9 mouse cellular contexts compared by ENCODE assay signal in genomic region chr9:106112770-106113423, GRCm38 (mm10). TPM values are rescaled to one million over a fixed set of nuclear protein-coding genes. Genes with fewer than 3 reads are reported as not detected.
DNase-seq lines count a peak whose midpoint lies in the region; ATAC-seq and TF ChIP-seq lines count a peak whose summit lies in the region.
"Had no signal": no experiment of that assay in that cellular context is flagged by ENCODE, and none has a peak within 500 bp of the region (broad histone marks: within the 10 kb centered on the region; RNA-seq: fewer than 3 reads in every experiment).

No protein-coding gene starts in this region.

- no peak overlapping the region for H3K4me2 ChIP-seq in embryonic facial prominence, embryonic 11.5 days (ENCODE audit: low read depth, low read length)
- H3K4me2 ChIP-seq: limb, embryonic 12.5 days had no signal

- ATAC-seq in embryonic facial prominence, embryonic 11.5 days (replicated peaks; ENCODE audit: insufficient number of reproducible peaks, low FRiP score, low TSS enrichment, low read depth) = no peak

- TF ChIP-seq EP300 in ES-Bruce4 (IDR thresholded peaks at IDR 0.05; ENCODE audit: insufficient read depth, low read depth, low read length) = no peak

- H3K4me3 ChIP-seq in ES-Bruce4 (ENCODE audit: low read depth, low read length) = no peak overlapping the region
- no peak overlapping the region for H3K4me3 ChIP-seq in embryonic facial prominence, embryonic 11.5 days (ENCODE audit: low read depth, low read length)
- no peak overlapping the region for H3K4me3 ChIP-seq in layer of hippocampus, adult 2 months
- H3K4me3 ChIP-seq: limb, embryonic 12.5 days had no signal

- no peaks in the 10 kb centered on the region for H3K27me3 ChIP-seq in ES-Bruce4 (ENCODE audit: control insufficient read depth, insufficient read depth, low read length, poor library complexity, severe bottlenecking)
- H3K27me3 ChIP-seq in embryonic facial prominence, embryonic 11.5 days (ENCODE audit: control insufficient read depth, insufficient read depth, low read length) = no peaks in the 10 kb centered on the region
- H3K27me3 ChIP-seq: limb, embryonic 12.5 days had no signal

- H3K36me3 ChIP-seq in ES-Bruce4 (ENCODE audit: control insufficient read depth, insufficient read depth, low read length, poor library complexity, severe bottlenecking) = no peaks in the 10 kb centered on the region
- H3K36me3 ChIP-seq in embryonic facial prominence, embryonic 11.5 days (replicated peaks; ENCODE audit: control insufficient read depth, insufficient read depth, low read depth, low read length) = no peaks in the 10 kb centered on the region
- H3K36me3 ChIP-seq: limb, embryonic 12.5 days had no signal

- TF ChIP-seq POLR2A in ES-Bruce4 (IDR thresholded peaks at IDR 0.05; ENCODE audit: insufficient read depth, low read length) = no peak

- 35% methylated on average over 10 of the region's 10 CpGs for WGBS in embryonic facial prominence, embryonic 11.5 days

- peak; percentile 97 for TF ChIP-seq CTCF in ES-Bruce4 (IDR thresholded peaks at IDR 0.05; ENCODE audit: low read depth, low read length)
- TF ChIP-seq CTCF in layer of hippocampus, adult 2 months (conservative IDR thresholded peaks at IDR 0.05) = peak; percentile 97

- peak; percentile 77 for DNase-seq in adrenal gland, postnatal 25 days
- peak; percentile 80 for DNase-seq in embryonic facial prominence, embryonic 11.5 days (ENCODE audit: low spot score)
- peak; percentile 71 to 78 for DNase-seq in heart, postnatal 36 days
- peak; percentile 80 to 90 for DNase-seq in layer of hippocampus, adult 2 months (ENCODE audit: low spot score in 2 of 2)
- DNase-seq in lung, postnatal 25 days (ENCODE audit: low spot score) = peak; percentile 59
- peak; percentile 84 to 91 for DNase-seq in right cerebral cortex, postnatal 10 days (ENCODE audit: low spot score in 2 of 2)
- peak; percentile 68 for DNase-seq in urinary bladder, postnatal 25 days (ENCODE audit: low spot score)

- H3K27ac ChIP-seq in ES-Bruce4 (ENCODE audit: insufficient read depth, low read length) = no peak overlapping the region
- H3K27ac ChIP-seq in embryonic facial prominence, embryonic 11.5 days (replicated peaks; ENCODE audit: low read depth, low read length) = no peak overlapping the region
- H3K27ac ChIP-seq in layer of hippocampus, adult 2 months = peak overlapping the region; percentile 33; the same call in 1 of the 2 replicates
- H3K27ac ChIP-seq: limb, embryonic 12.5 days had no signal

- no peaks in the 10 kb centered on the region; the same call in 1 of the 2 replicates for H3K9me3 ChIP-seq in ES-Bruce4 (replicated peaks; ENCODE audit: control insufficient read depth, insufficient read depth, low read length, poor library complexity, severe bottlenecking)
- no peaks in the 10 kb centered on the region for H3K9me3 ChIP-seq in embryonic facial prominence, embryonic 11.5 days (replicated peaks; ENCODE audit: control insufficient read depth, low read length)

- no peak overlapping the region for H3K9ac ChIP-seq in ES-Bruce4 (ENCODE audit: low read depth, poor library complexity, severe bottlenecking)
- H3K9ac ChIP-seq in embryonic facial prominence, embryonic 11.5 days (replicated peaks; ENCODE audit: low read length) = no peak overlapping the region
- H3K9ac ChIP-seq: limb, embryonic 12.5 days had no signal

- intact Hi-C loops in heart, postnatal 36 days (cut with DNase I) = loop anchor here (2.0 to 5.0 kb wide), 2 partner anchors 46 to 421 kb away; partner anchors contain the start of gene Glyctk

- H3K4me1 ChIP-seq in ES-Bruce4 (ENCODE audit: control insufficient read depth, insufficient read depth, low read length) = no peaks in the 10 kb centered on the region
- H3K4me1 ChIP-seq in embryonic facial prominence, embryonic 11.5 days (ENCODE audit: control insufficient read depth, insufficient read depth, low read length) = no peaks in the 10 kb centered on the region

RNA-seq across cellular contexts. Expression of gene Col6a4, which starts 16.3 kb away (rescaled TPM):
- polyA plus RNA-seq in ES-Bruce4 (2011; ENCODE audit: insufficient read depth, insufficient read length, low read depth, missing spikeins) = 0.15 TPM in 1 of 2 replicates, not detected in the other
- total RNA-seq in adrenal gland, postnatal 25 days (2021) = 0.52 and 0.67 TPM in 2 replicates
- 0.22 TPM in 1 of 2 replicates, not detected in the other for polyA plus RNA-seq in embryonic facial prominence, embryonic 11.5 days (2014; fragmentation: Nextera tagmentation; extraction: Ambion mirVana)
- total RNA-seq in heart, postnatal 36 days (2021) = not detected
- 1 to 10 TPM in 1 of 2 experiments, under 1 TPM in 1; 0.76 to 2.1 TPM for total RNA-seq in layer of hippocampus, adult 2 months (2021)

RNA-seq across cellular contexts. Expression of gene Glyctk, which starts 45.0 kb away (rescaled TPM):
- polyA plus RNA-seq in ES-Bruce4 (2011; ENCODE audit: insufficient read depth, insufficient read length, low read depth, missing spikeins) = 0.97 and 1.1 TPM in 2 replicates
- total RNA-seq in adrenal gland, postnatal 25 days (2021) = 3.7 and 4.8 TPM in 2 replicates
- polyA plus RNA-seq in embryonic facial prominence, embryonic 11.5 days (2014; fragmentation: Nextera tagmentation; extraction: Ambion mirVana) = 2.2 and 2.3 TPM in 2 replicates
- total RNA-seq in heart, postnatal 36 days (2021) = 1 to 10 TPM; 1.3 to 1.7 TPM
- total RNA-seq in layer of hippocampus, adult 2 months (2021) = 1 to 10 TPM; 4.2 TPM

RNA-seq across cellular contexts. Expression of gene Wdr82, which starts 57.8 kb away (rescaled TPM):
- 118 and 122 TPM in 2 replicates for polyA plus RNA-seq in ES-Bruce4 (2011; ENCODE audit: insufficient read depth, insufficient read length, low read depth, missing spikeins)
- total RNA-seq in adrenal gland, postnatal 25 days (2021) = 82.4 and 83.3 TPM in 2 replicates
- 32.9 and 33.0 TPM in 2 replicates for polyA plus RNA-seq in embryonic facial prominence, embryonic 11.5 days (2014; fragmentation: Nextera tagmentation; extraction: Ambion mirVana)
- 10 to 100 TPM; 34.6 to 43.4 TPM for total RNA-seq in heart, postnatal 36 days (2021)
- 100 to 1,000 TPM; 134 TPM for total RNA-seq in layer of hippocampus, adult 2 months (2021)
